Mouse (Mus musculus) limb, embryonic 10.5 days (tissue): Measurements from ENCODE around the gene Tlr8. TPM values are rescaled to one million over a fixed set of nuclear protein-coding genes. Genes with fewer than 3 reads are reported as not detected.
"Not testable (repeated sequence)": the region's sequence is repeated elsewhere in the genome, so short reads cannot be mapped to it uniquely, and the experiment has no call there.

ENCODE experiments used
- DNase-seq: peaks from one replicate; pipeline ENCODE4 v3.0.0-alpha.2; 2017; ENCODE audit warnings: low spot score
- H3K27ac ChIP-seq: fragments of 300-500 bp; sonication (generic); 2 replicates; pipeline ENCODE4 v1.5.1; 2016; ENCODE audit warnings: mild to moderate bottlenecking
- H3K27me3 ChIP-seq: fragments of 300-500 bp; sonication (generic); 2 replicates; pipeline ENCODE4 v1.6.1; 2016; ENCODE audit warnings: low read depth, mild to moderate bottlenecking; ENCODE audit not compliant: poor library complexity, severe bottlenecking
- H3K36me3 ChIP-seq: fragments of 300-500 bp; sonication (generic); 2 replicates; pipeline ENCODE4 v1.6.1; 2016; ENCODE audit warnings: mild to moderate bottlenecking, moderate library complexity
- H3K4me1 ChIP-seq: fragments of 300-500 bp; sonication (generic); 2 replicates; pipeline ENCODE4 v1.6.1; 2016
- H3K4me3 ChIP-seq: fragments of 300-500 bp; sonication (generic); 2 replicates; pipeline ENCODE4 v1.5.1; 2016; ENCODE audit warnings: mild to moderate bottlenecking, moderate library complexity
- H3K9me3 ChIP-seq: fragments of 300-500 bp; sonication (generic); replicated peaks from 2 replicates; pipeline ENCODE4 v1.6.1; 2016; ENCODE audit warnings: mild to moderate bottlenecking
- WGBS: fragments of 180-500 bp; shearing (Covaris S2); methylation state at CpG from one replicate; pipeline ENCODE4 v1.1.7; 2016; 5-methylcytosine and 5-hydroxymethylcytosine counted together
- polyA plus RNA-seq: library from polyadenylated mRNA; unstranded; fragments of >200 nt; fragmentation: Nextera tagmentation; extraction: Ambion mirVana; gene quantifications from 2 replicates; pipeline ENCODE4 v1.2.1, GENCODE M21; 2016

The Tlr8 gene
- polyA plus RNA-seq, result not detected in 2 replicates

- 81% methylated on average over 4 of the region's 4 CpGs for WGBS
- Histone ChIP-seq H3K36me3 (no peaks in the 10 kb centered on the region), H3K27ac (no peak within 1 kb of the TSS), H3K9me3 (no peaks in the 10 kb centered on the region), H3K4me3 (no peak within 1 kb of the TSS), H3K27me3 (peaks cover 96% of the 10 kb centered on the region), H3K4me1 (no peaks in the 10 kb centered on the region)
- DNase-seq, result no peak
Measured at GRCm38 (mm10) chrX:167264086-167264485, at the start of gene Tlr8. TSS of gene Tlr8 (minus strand) at chrX:167264329.

GRCm38 (mm10) chrX:167302061-167302460 is 37.9 kb upstream of the Tlr8 start:
- H3K9me3 ChIP-seq, H3K27ac ChIP-seq, H3K4me1 ChIP-seq, H3K36me3 ChIP-seq, DNase-seq, H3K4me3 ChIP-seq: not testable (repeated sequence)
- peaks cover 41% of the 10 kb centered on the region; the same call in 1 of the 2 replicates for H3K27me3 ChIP-seq
- WGBS, result 100% methylated on average over 1 of the region's 1 CpGs

- WGBS, result 23% methylated on average over 9 of the region's 9 CpGs
- peak; percentile 76 for DNase-seq
- H3K27ac ChIP-seq, result no peak overlapping the region
- H3K36me3 ChIP-seq, result no peaks in the 10 kb centered on the region
- H3K4me1 ChIP-seq, result no peaks in the 10 kb centered on the region
- H3K9me3 ChIP-seq, result no peaks in the 10 kb centered on the region
- no peak overlapping the region for H3K4me3 ChIP-seq
- peaks cover 78% of the 10 kb centered on the region for H3K27me3 ChIP-seq
Measured at GRCm38 (mm10) chrX:167276953-167277352, 12.8 kb upstream of the Tlr8 start.

GRCm38 (mm10) chrX:167276551-167276950 is 12.4 kb upstream of the Tlr8 start:
- H3K27ac ChIP-seq, result no peak overlapping the region
- H3K9me3 ChIP-seq, result no peaks in the 10 kb centered on the region
- no peaks in the 10 kb centered on the region for H3K36me3 ChIP-seq
- no peak overlapping the region for H3K4me3 ChIP-seq
- 56% methylated on average over 10 of the region's 10 CpGs for WGBS
- no peaks in the 10 kb centered on the region for H3K4me1 ChIP-seq
- peak; percentile 28 for DNase-seq
- peaks cover 78% of the 10 kb centered on the region for H3K27me3 ChIP-seq

- WGBS, result 87% methylated on average over 4 of the region's 4 CpGs
- Histone ChIP-seq H3K9me3 (no peaks in the 10 kb centered on the region), H3K4me3 (no peak overlapping the region), H3K27ac (no peak overlapping the region), H3K27me3 (peaks cover 96% of the 10 kb centered on the region), H3K36me3 (no peaks in the 10 kb centered on the region), H3K4me1 (no peaks in the 10 kb centered on the region)
- DNase-seq, result no peak
Measured at GRCm38 (mm10) chrX:167263530-167263929, 599 bp downstream of the Tlr8 start.

GRCm38 (mm10) chrX:167241736-167242135 is 22.4 kb downstream of the Tlr8 start:
- H3K36me3 ChIP-seq, result no peaks in the 10 kb centered on the region
- peaks cover 89% of the 10 kb centered on the region for H3K27me3 ChIP-seq
- H3K4me3 ChIP-seq, result no peak overlapping the region
- WGBS, result 91% methylated on average over 3 of the region's 3 CpGs
- no peaks in the 10 kb centered on the region for H3K4me1 ChIP-seq
- no peaks in the 10 kb centered on the region for H3K9me3 ChIP-seq
- H3K27ac ChIP-seq, result no peak overlapping the region
- no peak for DNase-seq

GRCm38 (mm10) chrX:167239293-167239921 is 24.7 kb downstream of the Tlr8 start:
- Histone ChIP-seq H3K36me3 (no peaks in the 10 kb centered on the region), H3K27ac (no peak overlapping the region), H3K27me3 (peaks cover 97% of the 10 kb centered on the region), H3K4me1 (no peaks in the 10 kb centered on the region), H3K9me3 (no peaks in the 10 kb centered on the region), H3K4me3 (no peak overlapping the region)
- WGBS, result 55% methylated on average over 9 of the region's 9 CpGs
- DNase-seq, result peak; percentile 34

- no peak overlapping the region for H3K4me3 ChIP-seq
- DNase-seq, result peak; percentile 66
- H3K27me3 ChIP-seq, result peaks cover 78% of the 10 kb centered on the region
- H3K27ac ChIP-seq, result no peak overlapping the region
- 23% methylated on average over 9 of the region's 9 CpGs for WGBS
- no peaks in the 10 kb centered on the region for H3K4me1 ChIP-seq
- no peaks in the 10 kb centered on the region for H3K9me3 ChIP-seq
- no peaks in the 10 kb centered on the region for H3K36me3 ChIP-seq
Measured at GRCm38 (mm10) chrX:167233104-167233687, 30.9 kb downstream of the Tlr8 start.

GRCm38 (mm10) chrX:167231150-167231549 is 33.0 kb downstream of the Tlr8 start:
- no peaks in the 10 kb centered on the region for H3K4me1 ChIP-seq
- peaks cover 78% of the 10 kb centered on the region for H3K27me3 ChIP-seq
- H3K4me3 ChIP-seq, result no peak overlapping the region
- no peaks in the 10 kb centered on the region for H3K9me3 ChIP-seq
- H3K27ac ChIP-seq, result no peak overlapping the region
- DNase-seq, result no peak
- 75% methylated on average over 8 of the region's 8 CpGs for WGBS
- H3K36me3 ChIP-seq, result no peaks in the 10 kb centered on the region

GRCm38 (mm10) chrX:167229819-167230218 is 34.3 kb downstream of the Tlr8 start:
- no peak for DNase-seq
- Histone ChIP-seq H3K36me3 (no peaks in the 10 kb centered on the region), H3K27ac (no peak overlapping the region), H3K4me3 (no peak overlapping the region), H3K9me3 (no peaks in the 10 kb centered on the region), H3K4me1 (no peaks in the 10 kb centered on the region), H3K27me3 (peaks cover 79% of the 10 kb centered on the region)
- WGBS, result 71% methylated on average over 1 of the region's 1 CpGs

GRCm38 (mm10) chrX:167229206-167229605 is 34.9 kb downstream of the Tlr8 start:
- 33% methylated on average over 6 of the region's 6 CpGs for WGBS
- Histone ChIP-seq H3K27me3 (peaks cover 73% of the 10 kb centered on the region), H3K9me3 (no peaks in the 10 kb centered on the region), H3K4me3 (no peak overlapping the region), H3K36me3 (no peaks in the 10 kb centered on the region), H3K27ac (no peak overlapping the region), H3K4me1 (no peaks in the 10 kb centered on the region)
- DNase-seq, result peak; percentile 51

GRCm38 (mm10) chrX:167227756-167228155 is 36.4 kb downstream of the Tlr8 start:
- no peak for DNase-seq
- no peaks in the 10 kb centered on the region for H3K4me1 ChIP-seq
- no peaks in the 10 kb centered on the region for H3K36me3 ChIP-seq
- WGBS, result 93% methylated on average over 6 of the region's 6 CpGs
- no peak overlapping the region for H3K27ac ChIP-seq
- no peaks in the 10 kb centered on the region for H3K9me3 ChIP-seq
- peaks cover 66% of the 10 kb centered on the region for H3K27me3 ChIP-seq
- H3K4me3 ChIP-seq, result no peak overlapping the region

- Histone ChIP-seq H3K9me3 (no peaks in the 10 kb centered on the region), H3K36me3 (no peaks in the 10 kb centered on the region), H3K27ac (no peak overlapping the region), H3K4me1 (no peaks in the 10 kb centered on the region), H3K4me3 (no peak overlapping the region), H3K27me3 (peaks cover 66% of the 10 kb centered on the region)
- DNase-seq, result no peak
- WGBS, result 85% methylated on average over 7 of the region's 7 CpGs
Measured at GRCm38 (mm10) chrX:167227138-167227537, 37.0 kb downstream of the Tlr8 start.
